Mouse (Mus musculus): ENCODE measurements around the gene Sipa1l2. TPM values are rescaled to one million over a fixed set of nuclear protein-coding genes. Genes with fewer than 3 reads are reported as not detected.

The Sipa1l2 gene
- polyA plus RNA-seq, 1 experiment from 2014 or later = 23.3 TPM

DNA sequence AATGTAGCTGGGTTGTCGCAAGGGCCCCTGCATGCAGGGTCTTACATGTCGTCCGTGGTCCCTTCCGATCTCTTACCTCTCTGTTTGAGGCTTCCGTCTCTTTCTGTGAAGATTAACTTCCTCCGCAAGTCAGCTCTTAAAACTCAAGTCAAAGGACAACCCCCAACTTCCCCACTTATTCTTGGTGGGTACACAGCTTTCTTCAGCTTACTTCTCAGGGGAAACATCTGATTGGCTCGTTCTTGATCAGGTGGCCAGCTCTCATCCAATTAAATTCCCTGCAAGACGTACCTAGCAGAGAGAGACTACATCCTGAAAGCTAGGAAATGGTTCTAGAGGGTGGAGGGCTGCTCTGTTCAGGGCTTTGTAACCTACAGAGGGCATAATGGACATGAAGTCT, 178.3 kb downstream of the Sipa1l2 start:
- no peaks in the 10 kb centered on the region for H3K27me3 ChIP-seq (ENCODE audit: control insufficient read depth, insufficient read depth, low read length)
- H3K36me3 ChIP-seq (ENCODE audit: control insufficient read depth, insufficient read depth, low read length) = no peaks in the 10 kb centered on the region
- no peaks in the 10 kb centered on the region for H3K9me3 ChIP-seq (ENCODE audit: control insufficient read depth, low read length)
- 68% methylated on average over 8 of the region's 8 CpGs for WGBS
- DNase-seq (ENCODE audit: low spot score) = no peak
- H3K4me2 ChIP-seq (ENCODE audit: low read depth, low read length, severe bottlenecking) = no peak overlapping the region
- no peak overlapping the region for H3K27ac ChIP-seq (ENCODE audit: low read depth, low read length)
- no peak overlapping the region for H3K9ac ChIP-seq (ENCODE audit: low read length)
- 0 out of 2 replicates have a peak, but pooled peaks cover 6% of the 10 kb centered on the region for H3K4me1 ChIP-seq (replicated peaks; ENCODE audit: control insufficient read depth, insufficient read depth, low read length)
- H3K4me3 ChIP-seq (ENCODE audit: low read depth, low read length) = no peak overlapping the region
- no peak for ATAC-seq (replicated peaks; ENCODE audit: low FRiP score)

DNA sequence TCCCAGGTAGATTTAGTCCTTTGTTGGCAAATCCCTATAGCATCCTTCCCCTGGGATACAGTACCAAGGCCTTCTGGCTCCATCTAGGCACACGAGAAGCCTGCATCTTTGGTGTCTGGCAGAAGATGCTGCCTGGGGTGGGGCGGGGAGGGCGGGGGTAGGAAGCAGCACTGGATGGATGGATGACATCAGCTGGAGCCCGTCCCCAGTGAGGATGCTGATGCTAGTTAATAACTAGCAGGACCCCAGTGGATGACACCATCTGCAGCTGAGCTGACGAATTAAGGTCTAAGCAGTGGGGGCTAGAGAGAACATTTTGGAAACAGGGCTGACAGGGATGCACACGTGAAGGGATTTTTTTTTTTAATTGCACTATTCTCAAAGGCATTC, 179.1 kb downstream of the Sipa1l2 start:
- Histone ChIP-seq H3K4me3 (ENCODE audit: low read depth, low read length) (no peak overlapping the region), H3K36me3 (ENCODE audit: control insufficient read depth, insufficient read depth, low read length) (no peaks in the 10 kb centered on the region), H3K27me3 (ENCODE audit: control insufficient read depth, insufficient read depth, low read length) (no peaks in the 10 kb centered on the region), H3K4me2 (ENCODE audit: low read depth, low read length, severe bottlenecking) (no peak overlapping the region), H3K9me3 (ENCODE audit: control insufficient read depth, low read length) (no peaks in the 10 kb centered on the region), H3K9ac (ENCODE audit: low read length) (no peak overlapping the region), H3K4me1 (replicated peaks; ENCODE audit: control insufficient read depth, insufficient read depth, low read length) (peaks cover 9% of the 10 kb centered on the region; the same call in 1 of the 2 replicates), H3K27ac (ENCODE audit: low read depth, low read length) (no peak overlapping the region)
- DNase-seq (ENCODE audit: low spot score) (no peak), ATAC-seq (replicated peaks; ENCODE audit: low FRiP score) (no peak)
- 70% methylated on average over 6 of the region's 6 CpGs for WGBS

- no peak for DNase-seq (ENCODE audit: low spot score)
- 76% methylated on average over 13 of the region's 13 CpGs for WGBS
- H3K27me3 ChIP-seq (ENCODE audit: control insufficient read depth, insufficient read depth, low read length) = no peaks in the 10 kb centered on the region
- peaks cover 11% of the 10 kb centered on the region; the same call in 1 of the 2 replicates for H3K4me1 ChIP-seq (replicated peaks; ENCODE audit: control insufficient read depth, insufficient read depth, low read length)
- no peaks in the 10 kb centered on the region for H3K9me3 ChIP-seq (ENCODE audit: control insufficient read depth, low read length)
- no peak for ATAC-seq (replicated peaks; ENCODE audit: low FRiP score)
- H3K4me2 ChIP-seq (ENCODE audit: low read depth, low read length, severe bottlenecking) = no peak overlapping the region
- H3K36me3 ChIP-seq (ENCODE audit: control insufficient read depth, insufficient read depth, low read length) = no peaks in the 10 kb centered on the region
- H3K4me3 ChIP-seq (ENCODE audit: low read depth, low read length) = no peak overlapping the region
- H3K27ac ChIP-seq (ENCODE audit: low read depth, low read length) = 0 out of 2 replicates have a peak overlapping the region, but pooled peaks have one; percentile 31
- no peak overlapping the region for H3K9ac ChIP-seq (ENCODE audit: low read length)
Observed at GRCm38 (mm10) chr8:125389756-125390505, 179.7 kb downstream of the Sipa1l2 start.

DNA sequence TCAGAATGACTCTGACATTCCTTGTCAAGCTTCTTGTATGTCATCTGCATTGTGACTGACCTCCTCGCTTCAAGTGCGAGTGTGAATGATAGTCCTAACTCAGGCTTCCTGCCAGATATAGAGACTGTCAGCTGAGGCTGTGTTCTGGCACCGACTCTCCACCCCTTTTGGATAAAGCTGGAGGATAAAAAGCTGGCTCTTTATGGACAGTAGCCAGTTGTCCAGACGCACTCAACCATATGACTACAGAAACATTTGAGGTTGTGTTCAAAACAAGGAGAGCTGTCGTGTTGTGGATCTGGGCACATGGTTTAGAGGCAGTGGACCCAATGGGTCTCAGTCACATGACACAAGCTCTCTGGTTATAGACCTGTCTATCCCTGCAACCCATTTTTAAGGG, 180.3 kb downstream of the Sipa1l2 start:
- no peak overlapping the region for H3K27ac ChIP-seq (ENCODE audit: low read depth, low read length)
- no peaks in the 10 kb centered on the region for H3K36me3 ChIP-seq (ENCODE audit: control insufficient read depth, insufficient read depth, low read length)
- H3K4me1 ChIP-seq (replicated peaks; ENCODE audit: control insufficient read depth, insufficient read depth, low read length) = peaks cover 11% of the 10 kb centered on the region; the same call in 1 of the 2 replicates
- H3K9me3 ChIP-seq (ENCODE audit: control insufficient read depth, low read length) = no peaks in the 10 kb centered on the region
- WGBS = 89% methylated on average over 5 of the region's 5 CpGs
- no peak overlapping the region for H3K4me3 ChIP-seq (ENCODE audit: low read depth, low read length)
- H3K4me2 ChIP-seq (ENCODE audit: low read depth, low read length, severe bottlenecking) = no peak overlapping the region
- H3K27me3 ChIP-seq (ENCODE audit: control insufficient read depth, insufficient read depth, low read length) = no peaks in the 10 kb centered on the region
- H3K9ac ChIP-seq (ENCODE audit: low read length) = no peak overlapping the region
- ATAC-seq (replicated peaks; ENCODE audit: low FRiP score) = no peak
- no peak for DNase-seq (ENCODE audit: low spot score)

DNA sequence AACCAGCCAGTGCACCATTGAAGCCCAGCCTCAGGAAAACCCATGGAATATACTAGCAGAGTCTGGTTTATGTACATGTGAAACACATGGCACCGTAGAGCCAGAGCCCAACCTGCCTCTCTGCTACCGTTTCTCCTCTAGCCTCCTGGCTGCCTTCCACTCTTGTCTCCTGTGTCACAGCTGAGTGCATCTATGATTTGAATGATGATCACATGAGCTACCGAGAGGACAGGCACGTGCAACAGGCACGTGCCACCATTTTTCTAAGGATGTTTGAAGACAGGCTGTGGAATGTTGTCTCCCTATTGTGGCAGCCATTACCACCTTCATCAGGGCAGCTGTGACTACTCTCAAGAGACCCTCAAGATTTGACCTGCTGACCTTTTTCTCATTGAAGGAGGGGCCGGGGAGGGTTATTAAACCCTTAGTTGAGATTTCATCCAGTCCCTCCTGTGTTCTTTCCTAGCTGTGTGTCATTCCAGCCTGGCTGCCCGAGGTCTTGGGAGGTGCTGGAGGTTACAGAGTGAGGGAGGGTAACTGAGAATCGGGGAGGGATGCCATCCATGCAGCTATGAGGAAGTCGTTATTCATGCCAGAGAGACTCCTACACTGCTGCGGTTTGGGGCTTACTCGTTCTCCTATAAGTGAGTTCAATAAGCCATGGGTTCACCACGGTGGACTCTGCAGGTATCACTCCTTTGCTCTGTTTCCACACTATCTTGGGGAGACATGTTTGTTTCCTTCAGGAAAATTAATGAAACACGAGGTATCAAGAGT, 181.0 kb downstream of the Sipa1l2 start:
- Histone ChIP-seq H3K27ac (ENCODE audit: low read depth, low read length) (no peak overlapping the region), H3K27me3 (ENCODE audit: control insufficient read depth, insufficient read depth, low read length) (no peaks in the 10 kb centered on the region), H3K9me3 (ENCODE audit: control insufficient read depth, low read length) (no peaks in the 10 kb centered on the region), H3K9ac (ENCODE audit: low read length) (no peak overlapping the region), H3K4me2 (ENCODE audit: low read depth, low read length, severe bottlenecking) (no peak overlapping the region), H3K4me1 (replicated peaks; ENCODE audit: control insufficient read depth, insufficient read depth, low read length) (peaks cover 11% of the 10 kb centered on the region; the same call in 1 of the 2 replicates), H3K4me3 (ENCODE audit: low read depth, low read length) (no peak overlapping the region), H3K36me3 (ENCODE audit: control insufficient read depth, insufficient read depth, low read length) (no peaks in the 10 kb centered on the region)
- DNase-seq (ENCODE audit: low spot score) = no peak
- WGBS = 83% methylated on average over 13 of the region's 13 CpGs
- ATAC-seq (replicated peaks; ENCODE audit: low FRiP score) = no peak

DNA sequence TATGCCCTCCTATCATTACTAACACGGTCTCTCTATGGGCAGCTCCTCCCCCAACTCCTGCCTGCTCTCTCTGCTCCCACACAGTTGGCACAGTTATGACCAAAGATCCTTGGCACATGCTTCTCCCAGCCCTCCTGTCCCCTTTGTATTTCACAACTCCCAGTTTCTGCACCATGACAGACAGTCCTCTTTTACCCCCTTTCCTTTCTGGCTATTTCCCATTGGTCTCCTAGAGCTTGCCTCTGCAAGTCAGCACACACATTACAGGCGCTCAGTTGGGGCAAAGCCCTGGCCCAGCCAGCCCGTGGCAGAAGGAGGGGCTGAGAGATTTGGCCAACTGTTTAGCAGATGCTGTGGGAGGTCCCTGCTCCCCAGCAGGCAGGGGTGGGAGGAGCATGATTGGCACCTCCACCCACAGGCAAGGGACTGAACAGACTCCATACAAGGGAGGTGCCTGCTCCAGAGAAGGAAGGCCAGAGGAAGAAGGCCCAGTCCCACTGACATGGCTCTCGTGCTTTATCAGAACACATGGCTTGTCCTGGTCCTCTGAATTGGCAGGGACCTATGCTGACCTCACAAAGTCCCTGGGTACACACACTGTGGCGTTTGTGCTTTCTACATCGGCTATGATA, 184.0 kb downstream of the Sipa1l2 start:
- Histone ChIP-seq H3K9me3 (ENCODE audit: control insufficient read depth, low read length) (no peaks in the 10 kb centered on the region), H3K4me3 (ENCODE audit: low read depth, low read length) (no peak overlapping the region), H3K4me1 (replicated peaks; ENCODE audit: control insufficient read depth, insufficient read depth, low read length) (peaks cover 11% of the 10 kb centered on the region; the same call in 1 of the 2 replicates), H3K4me2 (ENCODE audit: low read depth, low read length, severe bottlenecking) (no peak overlapping the region), H3K27ac (ENCODE audit: low read depth, low read length) (no peak overlapping the region), H3K36me3 (ENCODE audit: control insufficient read depth, insufficient read depth, low read length) (no peaks in the 10 kb centered on the region), H3K9ac (ENCODE audit: low read length) (no peak overlapping the region), H3K27me3 (ENCODE audit: control insufficient read depth, insufficient read depth, low read length) (no peaks in the 10 kb centered on the region)
- ATAC-seq (replicated peaks; ENCODE audit: low FRiP score) (peak; percentile 72), DNase-seq (ENCODE audit: low spot score) (peak; percentile 71)
- 33% methylated on average over 6 of the region's 6 CpGs for WGBS

DNA sequence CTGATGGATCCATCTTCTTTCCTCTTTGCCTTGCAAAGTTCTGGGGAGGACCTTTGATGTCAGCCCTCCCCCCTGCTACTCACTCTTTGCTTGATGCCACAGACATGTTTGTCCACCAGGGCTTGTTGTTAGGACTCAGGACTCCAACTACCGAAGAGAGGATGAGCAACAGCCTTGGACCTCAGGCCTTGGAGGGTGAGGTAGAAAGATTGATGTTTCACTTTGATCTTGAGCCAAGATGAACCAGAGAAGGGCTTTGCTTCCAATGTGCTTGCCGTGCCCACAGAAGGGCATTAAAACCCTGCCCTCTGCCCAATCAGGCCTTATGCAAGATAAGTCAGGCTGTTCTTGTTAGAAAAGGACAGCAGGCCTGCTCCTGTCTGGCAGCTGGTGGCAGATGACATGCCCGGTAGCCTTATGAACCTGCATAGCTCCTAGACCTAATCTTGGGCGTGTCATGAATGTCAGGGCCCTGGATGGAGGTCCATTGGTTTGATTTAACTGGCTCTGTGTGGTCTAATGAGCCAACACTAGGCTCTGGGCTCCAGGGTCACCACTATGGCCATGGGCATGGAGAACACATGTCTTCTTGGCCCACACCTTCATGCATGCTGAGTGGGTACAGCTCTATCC, 184.9 kb downstream of the Sipa1l2 start:
- no peak for ATAC-seq (replicated peaks; ENCODE audit: low FRiP score)
- no peak overlapping the region for H3K27ac ChIP-seq (ENCODE audit: low read depth, low read length)
- H3K4me3 ChIP-seq (ENCODE audit: low read depth, low read length) = no peak overlapping the region
- H3K9me3 ChIP-seq (ENCODE audit: control insufficient read depth, low read length) = no peaks in the 10 kb centered on the region
- no peaks in the 10 kb centered on the region for H3K36me3 ChIP-seq (ENCODE audit: control insufficient read depth, insufficient read depth, low read length)
- DNase-seq (ENCODE audit: low spot score) = no peak
- 90% methylated on average over 4 of the region's 4 CpGs for WGBS
- no peak overlapping the region for H3K4me2 ChIP-seq (ENCODE audit: low read depth, low read length, severe bottlenecking)
- no peak overlapping the region for H3K9ac ChIP-seq (ENCODE audit: low read length)
- peaks cover 8% of the 10 kb centered on the region; the same call in 1 of the 2 replicates for H3K4me1 ChIP-seq (replicated peaks; ENCODE audit: control insufficient read depth, insufficient read depth, low read length)
- H3K27me3 ChIP-seq (ENCODE audit: control insufficient read depth, insufficient read depth, low read length) = no peaks in the 10 kb centered on the region

DNA sequence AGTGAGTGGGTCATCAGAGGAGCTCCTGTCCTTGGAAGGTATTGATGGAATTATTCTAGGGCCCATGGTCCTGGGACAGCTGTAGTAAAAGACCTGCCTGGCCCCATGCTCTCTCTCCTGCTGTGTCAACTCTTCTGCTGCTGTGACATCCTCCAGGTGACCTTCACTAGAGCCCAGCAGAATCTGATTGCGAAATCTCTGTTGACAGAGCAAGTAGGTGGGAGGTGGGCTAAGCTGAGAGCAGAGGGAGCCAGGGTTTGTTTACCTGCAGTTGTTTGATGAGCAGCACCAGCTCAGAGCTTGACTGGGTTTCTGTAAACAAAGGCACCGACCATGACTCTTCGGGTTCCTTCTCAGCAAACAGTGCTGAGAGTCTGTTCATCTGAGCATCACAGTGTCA, 187.9 kb downstream of the Sipa1l2 start:
- H3K9me3 ChIP-seq (ENCODE audit: control insufficient read depth, low read length) = no peaks in the 10 kb centered on the region
- no peaks in the 10 kb centered on the region for H3K27me3 ChIP-seq (ENCODE audit: control insufficient read depth, insufficient read depth, low read length)
- no peak overlapping the region for H3K4me3 ChIP-seq (ENCODE audit: low read depth, low read length)
- WGBS = 73% methylated on average over 3 of the region's 3 CpGs
- ATAC-seq (replicated peaks; ENCODE audit: low FRiP score) (no peak), DNase-seq (ENCODE audit: low spot score) (no peak)
- H3K27ac ChIP-seq (ENCODE audit: low read depth, low read length) = no peak overlapping the region
- peaks cover 5% of the 10 kb centered on the region; the same call in 1 of the 2 replicates for H3K4me1 ChIP-seq (replicated peaks; ENCODE audit: control insufficient read depth, insufficient read depth, low read length)
- H3K4me2 ChIP-seq (ENCODE audit: low read depth, low read length, severe bottlenecking) = no peak overlapping the region
- no peaks in the 10 kb centered on the region for H3K36me3 ChIP-seq (ENCODE audit: control insufficient read depth, insufficient read depth, low read length)
- H3K9ac ChIP-seq (ENCODE audit: low read length) = no peak overlapping the region

All from forebrain, embryonic 11.5 days (tissue).